Mouse (Mus musculus): Measurements from ENCODE around the gene Fut9. TPM values are rescaled to one million over a fixed set of nuclear protein-coding genes. Genes with fewer than 3 reads are reported as not detected.

The Fut9 gene
- total and polyA plus RNA-seq, 2 experiments from 2014 or later, result 21.7 to 44.5 TPM

- no peak overlapping the region for H3K4me2 ChIP-seq (ENCODE audit: low read depth, low read length, poor library complexity, severe bottlenecking)
- 82% methylated on average over 2 of the region's 2 CpGs for WGBS
- peaks cover 4% of the 10 kb centered on the region; the same call in 1 of the 2 replicates for H3K4me1 ChIP-seq (ENCODE audit: insufficient read depth, low read length)
- no peak overlapping the region for H3K27ac ChIP-seq (ENCODE audit: low read depth, low read length)
- no peak for ATAC-seq (ENCODE audit: low FRiP score)
- H3K36me3 ChIP-seq (ENCODE audit: insufficient read depth, low read length), result no peaks in the 10 kb centered on the region
- H3K9ac ChIP-seq (replicated peaks; ENCODE audit: low read length, poor library complexity, severe bottlenecking), result no peak overlapping the region
- H3K27me3 ChIP-seq (ENCODE audit: insufficient read depth, low read length), result no peaks in the 10 kb centered on the region
- no peaks in the 10 kb centered on the region for H3K9me3 ChIP-seq (ENCODE audit: low read length)
- peak; percentile 53 for DNase-seq (ENCODE audit: low spot score)
- H3K4me3 ChIP-seq (ENCODE audit: low read depth, low read length), result no peak overlapping the region
- no peak for TF ChIP-seq CTCF (IDR thresholded peaks at IDR 0.05)
Observed at GRCm38 (mm10) chr4:25623176-25623575, 176.9 kb downstream of the Fut9 start.

GRCm38 (mm10) chr4:25617301-25617700 is 182.7 kb downstream of the Fut9 start:
- Histone ChIP-seq H3K27ac (ENCODE audit: low read depth, low read length) (no peak overlapping the region), H3K4me2 (ENCODE audit: low read depth, low read length, poor library complexity, severe bottlenecking) (no peak overlapping the region), H3K4me1 (ENCODE audit: insufficient read depth, low read length) (no peaks in the 10 kb centered on the region), H3K9me3 (ENCODE audit: low read length) (no peaks in the 10 kb centered on the region), H3K4me3 (ENCODE audit: low read depth, low read length) (no peak overlapping the region), H3K27me3 (ENCODE audit: insufficient read depth, low read length) (no peaks in the 10 kb centered on the region), H3K9ac (replicated peaks; ENCODE audit: low read length, poor library complexity, severe bottlenecking) (no peak overlapping the region), H3K36me3 (ENCODE audit: insufficient read depth, low read length) (no peaks in the 10 kb centered on the region)
- no peak for DNase-seq (ENCODE audit: low spot score)
- 87% methylated on average over 4 of the region's 4 CpGs for WGBS
- no peak for TF ChIP-seq CTCF (IDR thresholded peaks at IDR 0.05)
- ATAC-seq (ENCODE audit: low FRiP score), result no peak

GRCm38 (mm10) chr4:25613426-25613825 is 186.6 kb downstream of the Fut9 start:
- Histone ChIP-seq H3K9me3 (ENCODE audit: low read length) (no peaks in the 10 kb centered on the region), H3K36me3 (ENCODE audit: insufficient read depth, low read length) (no peaks in the 10 kb centered on the region), H3K27ac (ENCODE audit: low read depth, low read length) (no peak overlapping the region), H3K4me1 (ENCODE audit: insufficient read depth, low read length) (no peaks in the 10 kb centered on the region), H3K4me2 (ENCODE audit: low read depth, low read length, poor library complexity, severe bottlenecking) (no peak overlapping the region), H3K27me3 (ENCODE audit: insufficient read depth, low read length) (no peaks in the 10 kb centered on the region), H3K4me3 (ENCODE audit: low read depth, low read length) (no peak overlapping the region), H3K9ac (replicated peaks; ENCODE audit: low read length, poor library complexity, severe bottlenecking) (no peak overlapping the region)
- no peak for TF ChIP-seq CTCF (IDR thresholded peaks at IDR 0.05)
- ATAC-seq (ENCODE audit: low FRiP score) (no peak), DNase-seq (ENCODE audit: low spot score) (no peak)
- 87% methylated on average over 5 of the region's 5 CpGs for WGBS

- Histone ChIP-seq H3K9ac (replicated peaks; ENCODE audit: low read length, poor library complexity, severe bottlenecking) (no peak overlapping the region), H3K27me3 (ENCODE audit: insufficient read depth, low read length) (no peaks in the 10 kb centered on the region), H3K9me3 (ENCODE audit: low read length) (no peaks in the 10 kb centered on the region), H3K4me2 (ENCODE audit: low read depth, low read length, poor library complexity, severe bottlenecking) (no peak overlapping the region), H3K4me1 (ENCODE audit: insufficient read depth, low read length) (no peaks in the 10 kb centered on the region), H3K27ac (ENCODE audit: low read depth, low read length) (no peak overlapping the region), H3K4me3 (ENCODE audit: low read depth, low read length) (no peak overlapping the region), H3K36me3 (ENCODE audit: insufficient read depth, low read length) (no peaks in the 10 kb centered on the region)
- TF ChIP-seq CTCF (IDR thresholded peaks at IDR 0.05), result no peak
- ATAC-seq (ENCODE audit: low FRiP score) (no peak), DNase-seq (ENCODE audit: low spot score) (no peak)
- WGBS, result 50% methylated on average over 2 of the region's 2 CpGs
Observed at GRCm38 (mm10) chr4:25610481-25610880, 189.6 kb downstream of the Fut9 start.

GRCm38 (mm10) chr4:25593218-25593617 is 206.8 kb downstream of the Fut9 start:
- no peak for ATAC-seq (ENCODE audit: low FRiP score)
- Histone ChIP-seq H3K9me3 (ENCODE audit: low read length) (no peaks in the 10 kb centered on the region), H3K4me3 (ENCODE audit: low read depth, low read length) (no peak overlapping the region), H3K4me1 (ENCODE audit: insufficient read depth, low read length) (no peaks in the 10 kb centered on the region), H3K27me3 (ENCODE audit: insufficient read depth, low read length) (no peaks in the 10 kb centered on the region), H3K27ac (ENCODE audit: low read depth, low read length) (no peak overlapping the region), H3K9ac (replicated peaks; ENCODE audit: low read length, poor library complexity, severe bottlenecking) (no peak overlapping the region), H3K36me3 (ENCODE audit: insufficient read depth, low read length) (no peaks in the 10 kb centered on the region), H3K4me2 (ENCODE audit: low read depth, low read length, poor library complexity, severe bottlenecking) (no peak overlapping the region)
- 61% methylated on average over 4 of the region's 4 CpGs for WGBS
- TF ChIP-seq CTCF (IDR thresholded peaks at IDR 0.05), result no peak
- DNase-seq (ENCODE audit: low spot score), result no peak

Measured in midbrain, postnatal 0 days (tissue).